Mouse (Mus musculus) heart, postnatal 0 days (tissue): Measurements from ENCODE around the gene Gnpnat1. TPM values are rescaled to one million over a fixed set of nuclear protein-coding genes. Genes with fewer than 3 reads are reported as not detected.

Experiments used
- ATAC-seq: fragments of 200-750 bp; cut with Nextera tagmentation; 2 replicates; pipeline ENCODE4 v1.8.0; 2017; ENCODE audit warnings: low read depth, moderate number of reproducible peaks, moderate library complexity; ENCODE audit not compliant: insufficient read depth
- DNase-seq: peaks from one replicate; pipeline ENCODE4 v3.0.0-alpha.2; 2016; ENCODE audit warnings: low spot score
- H3K27ac ChIP-seq: fragments of 300-500 bp; sonication (generic); 2 replicates; pipeline ENCODE4 v1.5.1; 2014; ENCODE audit warnings: low read depth, mild to moderate bottlenecking
- H3K27me3 ChIP-seq: fragments of 300-500 bp; sonication (generic); 2 replicates; pipeline ENCODE4 v1.6.1; 2014; ENCODE audit warnings: low read length, mixed read lengths; ENCODE audit not compliant: control insufficient read depth, insufficient read depth
- H3K36me3 ChIP-seq: fragments of 300-500 bp; sonication (generic); replicated peaks from 2 replicates; pipeline ENCODE4 v1.6.1; 2014; ENCODE audit warnings: low read length, mixed read lengths; ENCODE audit not compliant: control insufficient read depth, insufficient read depth
- H3K4me1 ChIP-seq: fragments of 300-500 bp; sonication (generic); 2 replicates; pipeline ENCODE4 v1.6.1; 2014; ENCODE audit warnings: antibody characterized with exemption; ENCODE audit not compliant: control insufficient read depth, insufficient read depth
- H3K4me2 ChIP-seq: fragments of 300-500 bp; sonication (generic); 2 replicates; pipeline ENCODE4 v1.6.1; 2014; ENCODE audit warnings: low read depth, mild to moderate bottlenecking, low read length, moderate library complexity
- H3K4me3 ChIP-seq: fragments of 300-500 bp; sonication (generic); 2 replicates; pipeline ENCODE4 v1.5.1; 2014; ENCODE audit warnings: low read depth, low read length
- H3K9ac ChIP-seq: fragments of 300-500 bp; sonication (generic); replicated peaks from 2 replicates; pipeline ENCODE4 v1.6.1; 2014; ENCODE audit warnings: low read depth, low read length, mixed read lengths
- H3K9me3 ChIP-seq: fragments of 300-500 bp; sonication (generic); replicated peaks from 2 replicates; pipeline ENCODE4 v1.6.1; 2016; ENCODE audit warnings: low read length; ENCODE audit not compliant: control insufficient read depth
- CTCF ChIP-seq: IDR thresholded peaks from 2 replicates; pipeline ENCODE4 v1.5.1; 2016; ENCODE audit warnings: antibody characterized with exemption, control low read depth, low read depth
- EP300 ChIP-seq: IDR thresholded peaks from 2 replicates; pipeline ENCODE4 v1.6.1; 2016; ENCODE audit warnings: antibody characterized with exemption, low read depth
- WGBS: fragments of 180-500 bp; shearing (Covaris S2); extraction: QIAGEN DNeasy Blood & Tissue Kit; methylation state at CpG from one replicate; pipeline ENCODE4 v1.1.7; 2014; 5-methylcytosine and 5-hydroxymethylcytosine counted together
- polyA plus RNA-seq: library from polyadenylated mRNA; unstranded; fragments of >200 nt; fragmentation: Nextera tagmentation; extraction: Ambion mirVana; gene quantifications from 2 replicates; pipeline ENCODE4 v1.2.1, GENCODE M21; 2015
- total RNA-seq: library from RNA; depleted of rRNA; stranded (reverse); fragments of >200 nt; gene quantifications from 2 replicates; pipeline ENCODE4 v1.2.3, GENCODE M21; 2014; ENCODE audit warnings: low replicate concordance

Gnpnat1 gene
- total and polyA plus RNA-seq, 2 experiments from 2014 or later = 5.3 to 18.6 TPM

- H3K4me1 ChIP-seq = peaks cover 18% of the 10 kb centered on the region
- no peaks in the 10 kb centered on the region for H3K9me3 ChIP-seq
- H3K4me2 ChIP-seq = no peak overlapping the region
- TF ChIP-seq EP300 (no peak), CTCF (no peak)
- no peak overlapping the region for H3K9ac ChIP-seq
- 78% methylated on average over 3 of the region's 3 CpGs for WGBS
- ATAC-seq = no peak
- no peak overlapping the region; the same call in 1 of the 2 replicates for H3K27ac ChIP-seq
- H3K4me3 ChIP-seq = no peak overlapping the region
- H3K27me3 ChIP-seq = no peaks in the 10 kb centered on the region
- H3K36me3 ChIP-seq = no peaks in the 10 kb centered on the region
- no peak for DNase-seq
Measured at GRCm38 (mm10) chr14:45446777-45447176, 42.1 kb upstream of the Gnpnat1 start.

- ATAC-seq (peak; percentile 87), DNase-seq (peak; percentile 69)
- Histone ChIP-seq H3K27me3 (no peaks in the 10 kb centered on the region), H3K27ac (peak overlapping the region; percentile 72), H3K4me1 (peaks cover 11% of the 10 kb centered on the region), H3K36me3 (no peaks in the 10 kb centered on the region), H3K9ac (0 out of 2 replicates have a peak overlapping the region, but pooled peaks have one; percentile 31), H3K4me3 (no peak overlapping the region), H3K4me2 (peak overlapping the region; percentile 18; the same call in 1 of the 2 replicates), H3K9me3 (no peaks in the 10 kb centered on the region)
- 19% methylated on average over 12 of the region's 12 CpGs for whole genome bisulfite sequencing
- TF ChIP-seq CTCF (no peak), EP300 (no peak)
Measured at GRCm38 (mm10) chr14:45445445-45445844, 40.7 kb upstream of the Gnpnat1 start.

GRCm38 (mm10) chr14:45444870-45445269 lies 40.2 kb upstream of the Gnpnat1 start:
- H3K4me3 ChIP-seq = no peak overlapping the region
- no peaks in the 10 kb centered on the region for H3K9me3 ChIP-seq
- ATAC-seq (no peak), DNase-seq (no peak)
- WGBS = 73% methylated on average over 7 of the region's 7 CpGs
- H3K4me1 ChIP-seq = peaks cover 11% of the 10 kb centered on the region
- no peak overlapping the region for H3K4me2 ChIP-seq
- H3K27ac ChIP-seq = peak overlapping the region; percentile 72
- H3K36me3 ChIP-seq = no peaks in the 10 kb centered on the region
- no peak overlapping the region for H3K9ac ChIP-seq
- TF ChIP-seq EP300 (no peak), CTCF (no peak)
- H3K27me3 ChIP-seq = no peaks in the 10 kb centered on the region

GRCm38 (mm10) chr14:45442781-45443560 lies 38.3 kb upstream of the Gnpnat1 start:
- no peak for TF ChIP-seq EP300
- TF ChIP-seq CTCF = no peak
- ATAC-seq = no peak
- no peak overlapping the region for H3K9ac ChIP-seq
- no peaks in the 10 kb centered on the region for H3K36me3 ChIP-seq
- 54% methylated on average over 12 of the region's 12 CpGs for WGBS
- DNase-seq = no peak
- no peaks in the 10 kb centered on the region for H3K27me3 ChIP-seq
- H3K4me2 ChIP-seq = no peak overlapping the region
- peaks cover 11% of the 10 kb centered on the region for H3K4me1 ChIP-seq
- no peak overlapping the region for H3K27ac ChIP-seq
- no peaks in the 10 kb centered on the region for H3K9me3 ChIP-seq
- no peak overlapping the region for H3K4me3 ChIP-seq

- WGBS = 67% methylated on average over 6 of the region's 6 CpGs
- no peak for ATAC-seq
- Histone ChIP-seq H3K4me2 (no peak overlapping the region), H3K4me1 (peaks cover 11% of the 10 kb centered on the region), H3K9me3 (no peaks in the 10 kb centered on the region), H3K36me3 (no peaks in the 10 kb centered on the region), H3K27ac (no peak overlapping the region), H3K4me3 (no peak overlapping the region), H3K9ac (no peak overlapping the region), H3K27me3 (no peaks in the 10 kb centered on the region)
- no peak for TF ChIP-seq EP300
- no peak for DNase-seq
Measured at GRCm38 (mm10) chr14:45441291-45441690, 36.6 kb upstream of the Gnpnat1 start.

- Histone ChIP-seq H3K9me3 (no peaks in the 10 kb centered on the region), H3K4me1 (no peaks in the 10 kb centered on the region), H3K27me3 (no peaks in the 10 kb centered on the region), H3K4me2 (no peak overlapping the region), H3K36me3 (no peaks in the 10 kb centered on the region), H3K9ac (no peak overlapping the region), H3K27ac (no peak overlapping the region), H3K4me3 (no peak overlapping the region)
- DNase-seq (no peak), ATAC-seq (no peak)
- no peak for TF ChIP-seq EP300
- TF ChIP-seq CTCF = no peak
- WGBS = 80% methylated on average over 9 of the region's 9 CpGs
Measured at GRCm38 (mm10) chr14:45439387-45439786, 34.7 kb upstream of the Gnpnat1 start.
